Mouse (Mus musculus) embryonic facial prominence, embryonic 11.5 days (tissue): ENCODE measurements at regions not wholly inside any gene's neighbourhood (a gene's known extent, or its start where the extent isn't known, plus 50 kb on each side); places are given as distances from the start of the nearest gene placed in this dataset.

Experiments
- ATAC-seq: fragments of 200-750 bp; cut with Nextera tagmentation; replicated peaks from 2 replicates; pipeline ENCODE4 v1.8.0; 2017; ENCODE audit warnings: low read depth; ENCODE audit not compliant: insufficient number of reproducible peaks, low FRiP score, low TSS enrichment
- DNase-seq: peaks from one replicate; pipeline ENCODE4 v3.0.0-alpha.2; 2015; ENCODE audit warnings: low spot score
- H3K27ac ChIP-seq: fragments of 300-500 bp; sonication (generic); replicated peaks from 2 replicates; pipeline ENCODE4 v1.5.1; 2014; ENCODE audit warnings: mild to moderate bottlenecking, low read depth, low read length, control low read depth
- H3K27me3 ChIP-seq: fragments of 300-500 bp; sonication (generic); 2 replicates; pipeline ENCODE4 v1.6.1; 2014; ENCODE audit warnings: mild to moderate bottlenecking, low read length, moderate library complexity, mixed read lengths; ENCODE audit not compliant: control insufficient read depth, insufficient read depth
- H3K36me3 ChIP-seq: fragments of 300-500 bp; sonication (generic); replicated peaks from 2 replicates; pipeline ENCODE4 v1.6.1; 2014; ENCODE audit warnings: low read depth, mild to moderate bottlenecking, low read length, moderate library complexity, mixed read lengths; ENCODE audit not compliant: control insufficient read depth, insufficient read depth
- H3K4me1 ChIP-seq: fragments of 300-500 bp; sonication (generic); 2 replicates; pipeline ENCODE4 v1.6.1; 2014; ENCODE audit warnings: low read length, mixed read lengths; ENCODE audit not compliant: control insufficient read depth, insufficient read depth
- H3K4me2 ChIP-seq: fragments of 300-500 bp; sonication (generic); 2 replicates; pipeline ENCODE4 v1.6.1; 2014; ENCODE audit warnings: low read depth, mild to moderate bottlenecking, control low read depth, low read length, moderate library complexity
- H3K4me3 ChIP-seq: fragments of 300-500 bp; sonication (generic); 2 replicates; pipeline ENCODE4 v1.5.1; 2014; ENCODE audit warnings: low read depth, low read length, control low read depth
- H3K9ac ChIP-seq: fragments of 300-500 bp; sonication (generic); replicated peaks from 2 replicates; pipeline ENCODE4 v1.6.1; 2014; ENCODE audit warnings: mild to moderate bottlenecking, control low read depth, low read length
- H3K9me3 ChIP-seq: fragments of 300-500 bp; sonication (generic); replicated peaks from 2 replicates; pipeline ENCODE4 v1.6.1; 2016; ENCODE audit warnings: mild to moderate bottlenecking, low read length, inconsistent platforms, mixed read lengths; ENCODE audit not compliant: control insufficient read depth
- WGBS: fragments of 180-500 bp; shearing (Covaris S2); extraction: QIAGEN DNeasy Blood & Tissue Kit; methylation state at CpG from one replicate; pipeline ENCODE4 v1.1.7; 2014; 5-methylcytosine and 5-hydroxymethylcytosine counted together

- ATAC-seq (no peak), DNase-seq (no peak)
- no peaks in the 10 kb centered on the region for H3K4me1 ChIP-seq
- no peaks in the 10 kb centered on the region for H3K27me3 ChIP-seq
- no peak overlapping the region for H3K4me3 ChIP-seq
- 69% methylated on average over 2 of the region's 2 CpGs for WGBS
- H3K36me3 ChIP-seq: no peaks in the 10 kb centered on the region
- H3K27ac ChIP-seq: no peak overlapping the region
- no peak overlapping the region for H3K4me2 ChIP-seq
- H3K9ac ChIP-seq: no peak overlapping the region
- H3K9me3 ChIP-seq: no peaks in the 10 kb centered on the region
These were observed 52.2 kb downstream of the Aldoart1 start for GRCm38 (mm10) chr4:72800014-72800786.

DNA sequence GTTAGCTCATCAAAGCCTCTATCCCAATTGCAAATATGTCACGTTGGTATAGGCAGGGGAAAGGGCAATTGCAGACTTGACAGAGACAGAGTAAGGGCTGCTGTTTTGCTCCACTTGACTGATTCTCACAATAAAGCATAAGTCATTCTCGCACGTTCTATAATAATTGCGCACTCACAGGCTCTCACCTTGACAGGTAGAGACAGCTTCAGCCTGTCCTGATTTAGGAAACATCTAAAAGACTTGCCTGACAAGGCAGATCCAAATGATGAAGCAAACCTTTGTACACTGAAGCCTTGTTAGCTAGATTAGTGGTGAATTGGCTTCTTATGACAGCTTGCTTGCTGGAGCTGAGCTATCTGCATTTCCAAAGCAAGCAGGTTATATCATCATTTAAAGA is 52.9 kb downstream of the Aldoart1 start:
- Histone ChIP-seq H3K36me3 (no peaks in the 10 kb centered on the region), H3K27ac (no peak overlapping the region), H3K4me2 (no peak overlapping the region), H3K27me3 (no peaks in the 10 kb centered on the region), H3K9ac (no peak overlapping the region), H3K4me3 (no peak overlapping the region), H3K9me3 (no peaks in the 10 kb centered on the region), H3K4me1 (no peaks in the 10 kb centered on the region)
- WGBS: 73% methylated on average over 4 of the region's 4 CpGs
- ATAC-seq (no peak), DNase-seq (no peak)

GRCm38 (mm10) chr4:72788796-72789195 is 63.6 kb downstream of the Aldoart1 start:
- H3K9ac ChIP-seq: no peak overlapping the region
- H3K4me1 ChIP-seq: no peaks in the 10 kb centered on the region
- 93% methylated on average over 4 of the region's 4 CpGs for WGBS
- H3K4me3 ChIP-seq: no peak overlapping the region
- no peaks in the 10 kb centered on the region for H3K27me3 ChIP-seq
- ATAC-seq: no peak
- no peak overlapping the region for H3K27ac ChIP-seq
- no peaks in the 10 kb centered on the region for H3K36me3 ChIP-seq
- no peak overlapping the region for H3K4me2 ChIP-seq
- DNase-seq: no peak
- H3K9me3 ChIP-seq: no peaks in the 10 kb centered on the region

DNA sequence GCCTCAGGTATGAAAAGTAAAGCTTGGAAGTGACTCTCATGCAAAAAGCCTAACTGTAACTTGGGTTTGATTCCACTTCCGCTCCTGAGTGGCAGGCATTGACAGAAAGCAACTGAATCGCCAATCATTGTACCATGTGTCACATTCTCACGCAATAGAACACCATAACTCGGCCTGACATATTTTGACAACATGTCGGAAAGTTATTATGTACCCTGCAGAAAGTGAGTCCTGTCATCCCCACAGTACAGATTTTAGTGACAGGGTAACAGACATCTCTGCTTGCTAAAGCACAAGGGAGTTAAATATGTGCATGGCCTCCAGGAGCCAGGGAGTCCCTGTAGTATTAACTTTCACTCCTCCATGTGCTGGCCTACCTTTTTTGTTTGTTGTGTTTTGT is 85.5 kb downstream of the Aldoart1 start:
- H3K9me3 ChIP-seq: no peaks in the 10 kb centered on the region
- no peak for ATAC-seq
- no peak overlapping the region for H3K9ac ChIP-seq
- H3K36me3 ChIP-seq: no peaks in the 10 kb centered on the region
- no peaks in the 10 kb centered on the region for H3K4me1 ChIP-seq
- H3K27me3 ChIP-seq: no peaks in the 10 kb centered on the region
- H3K4me2 ChIP-seq: no peak overlapping the region
- no peak overlapping the region for H3K27ac ChIP-seq
- peak; percentile 3 for DNase-seq
- 75% methylated on average over 5 of the region's 5 CpGs for WGBS
- no peak overlapping the region for H3K4me3 ChIP-seq

DNA sequence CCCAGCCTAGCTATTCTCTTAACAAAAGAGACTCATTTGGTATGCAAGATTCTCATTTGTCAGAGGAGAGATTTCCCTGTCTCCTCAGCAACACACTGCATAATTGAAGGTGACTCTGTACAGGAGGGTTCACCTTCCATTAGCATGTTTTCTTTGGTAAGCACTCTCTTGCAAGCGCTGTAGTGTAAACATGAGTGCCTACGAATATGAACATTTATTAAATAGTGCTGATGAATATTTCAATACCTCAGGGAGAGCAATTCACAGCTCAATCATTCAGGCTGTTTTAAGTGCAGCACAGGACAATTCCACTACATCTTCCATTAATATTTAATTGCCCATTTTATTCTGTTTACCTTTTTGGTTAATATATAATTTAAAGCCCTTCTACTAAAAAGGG is 86.0 kb downstream of the Aldoart1 start:
- Histone ChIP-seq H3K9ac (no peak overlapping the region), H3K27ac (no peak overlapping the region), H3K4me1 (no peaks in the 10 kb centered on the region), H3K27me3 (no peaks in the 10 kb centered on the region), H3K36me3 (no peaks in the 10 kb centered on the region), H3K4me2 (no peak overlapping the region), H3K9me3 (no peaks in the 10 kb centered on the region), H3K4me3 (no peak overlapping the region)
- 75% methylated on average over 2 of the region's 2 CpGs for WGBS
- no peak for DNase-seq
- no peak for ATAC-seq
